Mouse (Mus musculus) ES-E14 (cell line): Measurements from ENCODE around the gene Fam216a. TPM values are rescaled to one million over a fixed set of nuclear protein-coding genes. Genes with fewer than 3 reads are reported as not detected.
A peak's percentile ranks its signal among the peaks of the same experiment; 100 is the strongest.
"Not testable (repeated sequence)": the region's sequence is repeated elsewhere in the genome, so short reads cannot be mapped to it uniquely, and the experiment has no call there.

ENCODE experiments used
- DNase-seq: peaks from one replicate; pipeline ENCODE4 v3.0.0-alpha.2; 2013; ENCODE audit warnings: low read depth, low spot score
- H3K27ac ChIP-seq: 2 replicates; pipeline ENCODE4 v1.5.1; 2012; ENCODE audit warnings: low read depth, mild to moderate bottlenecking, low read length, moderate library complexity, mixed read lengths; ENCODE audit not compliant: poor library complexity, insufficient read depth, severe bottlenecking
- H3K36me3 ChIP-seq: 2 replicates; pipeline ENCODE4 v1.6.1; 2012; ENCODE audit warnings: mild to moderate bottlenecking, low read length, moderate library complexity, mixed read lengths; ENCODE audit not compliant: control insufficient read depth, poor library complexity, insufficient read depth, severe bottlenecking
- H3K4me1 ChIP-seq, 2 experiments: fragments of 150-350 bp in 1 of 2; sonication (generic) in 1 of 2; 2 replicates each; pipeline ENCODE4 v1.6.1; 2012; ENCODE audit warnings: low read length in 2 of 2, mild to moderate bottlenecking in 1 of 2, mixed read lengths in 1 of 2; ENCODE audit not compliant: control insufficient read depth in 2 of 2, insufficient read depth in 2 of 2, poor library complexity in 1 of 2
- H3K4me3 ChIP-seq, 2 experiments: fragments of 150-350 bp in 1 of 2; sonication (generic) in 1 of 2; 2 replicates each; pipeline ENCODE4 v1.5.1; 2012; ENCODE audit warnings: low read length in 2 of 2, low read depth in 1 of 2, mild to moderate bottlenecking in 1 of 2, mixed read lengths in 1 of 2; ENCODE audit not compliant: insufficient read depth in 1 of 2, poor library complexity in 1 of 2, severe bottlenecking in 1 of 2
- H3K9ac ChIP-seq: 2 replicates; pipeline ENCODE4 v1.6.1; 2012; ENCODE audit warnings: low read depth, mild to moderate bottlenecking, low read length, mixed read lengths; ENCODE audit not compliant: poor library complexity, insufficient read depth, severe bottlenecking
- H3K9me3 ChIP-seq: fragments of 150-350 bp; sonication (generic); 2 replicates; pipeline ENCODE4 v1.6.1; 2012; ENCODE audit warnings: low read depth, mild to moderate bottlenecking, low read length; ENCODE audit not compliant: control insufficient read depth, insufficient read depth
- CHD2 ChIP-seq: IDR thresholded peaks from 2 replicates; pipeline ENCODE4 v1.6.1; 2014; ENCODE audit warnings: mild to moderate bottlenecking, low read depth, low read length, inconsistent platforms
- HCFC1 ChIP-seq: IDR thresholded peaks from 2 replicates; pipeline ENCODE4 v1.6.1; 2012; ENCODE audit warnings: low read length, inconsistent platforms, borderline replicate concordance; ENCODE audit not compliant: insufficient read depth
- MAFK ChIP-seq: IDR thresholded peaks from 2 replicates; pipeline ENCODE4 v1.6.1; 2014; ENCODE audit warnings: mild to moderate bottlenecking, low read depth, low read length, inconsistent platforms; ENCODE audit not compliant: insufficient read depth
- ZC3H11A ChIP-seq: IDR thresholded peaks from 2 replicates; pipeline ENCODE4 v1.6.1; 2012; ENCODE audit warnings: low read depth, mild to moderate bottlenecking, inconsistent platforms, low read length, borderline replicate concordance
- ZNF384 ChIP-seq: IDR thresholded peaks from 2 replicates; pipeline ENCODE4 v1.6.1; 2012; ENCODE audit warnings: low read depth, low read length, inconsistent platforms
- in situ Hi-C, 2 experiments: fragments of 600-800 bp; cut with MboI; formaldehyde crosslinking; loops; one replicate each; pipeline ENCODE4 v1.15.1; 2025; ENCODE audit warnings: low sequenced_read_pairs in 2 of 2, inconsistent platforms in 1 of 2; ENCODE audit not compliant: unreplicated experiment in 2 of 2
- total RNA-seq: library from RNA; depleted of rRNA; stranded (reverse); fragments of 300-350 nt; gene quantifications from 2 replicates; pipeline ENCODE4 v1.2.3, GENCODE M21; 2012

Fam216a gene
- total RNA-seq, 1 experiment, result 32.7 TPM

DNA sequence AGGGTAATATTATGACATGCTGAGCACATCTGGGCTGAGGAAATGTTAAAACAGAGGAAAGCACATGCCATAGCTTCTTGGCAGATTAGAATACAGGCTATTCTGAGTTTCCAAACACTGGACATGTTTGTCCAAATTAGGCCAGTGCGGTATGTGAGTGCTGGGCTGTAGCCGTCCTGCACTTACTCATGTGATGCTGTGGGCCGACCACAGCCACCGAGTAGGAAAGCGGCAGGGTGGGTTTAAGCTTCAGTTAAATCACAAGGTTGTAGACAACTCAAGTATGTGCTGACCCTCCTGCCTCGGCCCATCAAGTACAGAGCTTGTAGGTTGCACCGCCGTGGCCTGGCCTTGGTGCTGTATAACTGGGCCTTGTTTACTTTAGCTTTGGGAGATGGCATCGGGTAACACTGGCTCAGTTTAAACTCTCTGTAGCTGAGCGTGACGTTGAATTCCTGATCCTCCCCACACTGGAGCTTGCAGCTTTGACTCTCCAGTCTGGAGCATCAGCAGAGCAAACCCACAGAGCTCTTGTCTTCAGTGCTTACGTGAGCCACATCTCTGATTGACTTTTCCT lies 51.9 kb downstream of the Fam216a start:
- H3K4me1 ChIP-seq, result peaks cover 7 to 33% of the 10 kb centered on the region in 2 experiments; a peak in 2 of 4 replicates
- DNase-seq, result no peak
- H3K27ac ChIP-seq, result no peak overlapping the region
- H3K4me3 ChIP-seq, result no peak overlapping the region
- TF ChIP-seq MAFK (no peak), ZNF384 (no peak), ZC3H11A (no peak), CHD2 (no peak), HCFC1 (no peak)
- in situ Hi-C loops, result no loop called here
- no peaks in the 10 kb centered on the region for H3K9me3 ChIP-seq
- H3K36me3 ChIP-seq, result peaks cover 29% of the 10 kb centered on the region
- H3K9ac ChIP-seq, result 0 out of 2 replicates have a peak overlapping the region, but pooled peaks have one; percentile 8

DNA sequence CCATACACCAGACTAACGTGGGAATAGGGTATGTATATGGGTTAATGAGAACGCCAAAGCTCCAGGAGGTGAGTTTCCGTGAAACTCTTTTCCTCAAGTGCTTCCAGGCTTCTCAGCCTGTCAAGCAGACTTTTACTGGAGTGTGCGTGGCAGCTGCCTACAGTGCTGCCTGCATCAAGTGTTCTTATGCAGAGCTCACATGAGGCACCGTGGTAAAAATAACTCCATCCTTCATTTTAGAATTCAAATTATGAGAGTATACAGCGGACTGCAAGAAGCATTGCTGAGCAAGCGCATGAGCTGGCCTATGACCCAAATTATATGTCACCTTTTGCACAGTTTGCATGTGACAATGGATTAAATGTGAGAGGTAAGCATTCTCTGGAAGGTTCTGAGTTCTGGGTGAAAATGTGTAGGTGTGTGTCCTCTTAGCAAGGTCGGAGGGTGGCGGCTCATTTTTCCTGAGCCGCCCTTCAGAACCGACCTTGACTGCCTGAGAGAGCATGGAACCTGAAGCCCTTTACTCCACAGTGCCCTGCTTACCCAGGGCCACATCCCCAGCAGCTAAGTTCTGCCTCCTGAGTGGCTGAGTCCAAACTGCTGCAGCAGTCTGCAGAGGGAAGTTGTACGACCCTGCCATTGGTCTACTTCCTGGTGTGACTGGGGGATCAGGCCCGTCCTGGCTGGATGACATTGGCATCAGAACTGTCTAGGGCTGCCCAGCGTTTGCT lies 52.5 kb downstream of the Fam216a start:
- H3K4me3 ChIP-seq, result no peak overlapping the region
- H3K4me1 ChIP-seq, result peaks cover 7 to 35% of the 10 kb centered on the region in 2 experiments; a peak in 3 of 4 replicates
- no peaks in the 10 kb centered on the region for H3K9me3 ChIP-seq
- DNase-seq, result no peak
- H3K27ac ChIP-seq, result peak overlapping the region; percentile 51
- H3K9ac ChIP-seq, result 0 out of 2 replicates have a peak overlapping the region, but pooled peaks have one; percentile 8
- TF ChIP-seq HCFC1 (no peak), ZC3H11A (no peak), CHD2 (no peak), MAFK (no peak), ZNF384 (no peak)
- in situ Hi-C loops, result no loop called here
- peaks cover 24% of the 10 kb centered on the region; the same call in 1 of the 2 replicates for H3K36me3 ChIP-seq

DNA sequence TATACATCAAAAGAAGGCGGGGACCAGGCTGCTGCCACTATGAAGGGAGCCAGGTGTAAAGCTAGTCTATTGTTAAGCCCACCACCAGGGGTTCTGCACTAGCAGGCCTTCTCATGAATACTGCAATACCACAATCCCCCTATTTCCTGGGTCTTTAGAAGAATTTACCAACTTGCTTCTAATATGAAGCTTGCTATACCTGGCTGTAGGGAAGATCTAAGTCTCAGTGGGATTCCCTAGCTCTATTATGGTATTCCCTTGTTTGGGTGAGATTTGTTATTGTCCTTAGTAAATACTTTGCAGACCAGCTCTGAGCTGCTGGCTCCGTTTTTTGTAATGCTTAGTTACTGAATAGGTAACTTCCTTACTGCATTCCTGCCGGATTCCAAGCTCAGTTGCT lies 53.2 kb downstream of the Fam216a start:
- in situ Hi-C loops, H3K9me3 ChIP-seq, H3K4me3 ChIP-seq, DNase-seq, H3K27ac ChIP-seq, H3K9ac ChIP-seq: not testable (repeated sequence)
- Histone ChIP-seq H3K4me1 (peaks cover 8 to 36% of the 10 kb centered on the region in 2 experiments; a peak in 3 of 4 replicates), H3K36me3 (peaks cover 22% of the 10 kb centered on the region; the same call in 1 of the 2 replicates)

DNA sequence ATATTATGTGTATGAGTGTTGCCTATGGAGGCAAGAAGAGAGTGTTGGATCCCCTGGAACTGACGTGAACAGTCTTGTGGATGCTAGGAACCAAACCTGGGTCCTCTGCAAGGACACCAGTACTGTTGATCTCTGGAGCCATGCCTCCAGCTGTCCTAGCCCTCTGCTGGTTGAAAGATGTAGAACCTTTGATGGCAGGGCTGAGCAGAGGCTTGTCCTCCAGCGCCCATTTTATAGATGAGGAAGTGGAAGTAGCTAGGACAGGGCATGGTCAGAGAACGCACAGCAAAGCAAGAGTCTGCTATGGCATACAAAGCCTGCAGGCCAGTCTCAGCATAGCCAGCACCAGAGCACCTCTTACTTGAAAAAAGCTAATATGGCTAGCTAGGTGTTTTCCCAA lies 54.1 kb downstream of the Fam216a start:
- TF ChIP-seq MAFK, result no peak
- TF ChIP-seq CHD2, result no peak
- no peak for TF ChIP-seq ZNF384
- TF ChIP-seq HCFC1, result no peak
- no peak for TF ChIP-seq ZC3H11A
- Histone ChIP-seq H3K4me1 (peaks cover 8 to 41% of the 10 kb centered on the region in 2 experiments; a peak in 3 of 4 replicates), H3K9ac (no peak overlapping the region), H3K27ac (peak overlapping the region; percentile 73; the same call in 1 of the 2 replicates), H3K9me3 (no peaks in the 10 kb centered on the region), H3K36me3 (peaks cover 28% of the 10 kb centered on the region; the same call in 1 of the 2 replicates), H3K4me3 (no peak overlapping the region)
- in situ Hi-C loops, result no loop called here
- no peak for DNase-seq
